Mouse (Mus musculus): ENCODE data around the gene Olfr366. TPM values are rescaled to one million over a fixed set of nuclear protein-coding genes. Genes with fewer than 3 reads are reported as not detected.
"Not testable (repeated sequence)": the region's sequence is repeated elsewhere in the genome, so short reads cannot be mapped to it uniquely, and the experiment has no call there.

The Olfr366 gene
- polyA plus RNA-seq (2016; fragmentation: Nextera tagmentation; extraction: Ambion mirVana) = not detected in 2 replicates

GRCm38 (mm10) chr2:37211274-37211673 is at the start of gene Olfr366:
Gene Olfr366, plus strand, starts transcription at chr2:37211574.
- Histone ChIP-seq H3K9ac (no peak within 1 kb of the TSS), H3K27ac (ENCODE audit: poor library complexity, severe bottlenecking) (no peak within 1 kb of the TSS), H3K36me3 (no peaks in the 10 kb centered on the region), H3K27me3 (replicated peaks) (no peaks in the 10 kb centered on the region), H3K4me1 (replicated peaks) (no peaks in the 10 kb centered on the region), H3K9me3 (replicated peaks) (peaks cover 25% of the 10 kb centered on the region), H3K4me2 (no peak within 1 kb of the TSS), H3K4me3 (no peak within 1 kb of the TSS)
- no peak for ATAC-seq (ENCODE audit: insufficient number of reproducible peaks, low FRiP score)

GRCm38 (mm10) chr2:37187898-37188297 is 23.5 kb upstream of the Olfr366 start, which contains the start of gene Olfr365:
Gene Olfr365, plus strand, starts transcription at chr2:37188198.
- no peak within 1 kb of the TSS for H3K4me2 ChIP-seq
- no peak for ATAC-seq (ENCODE audit: insufficient number of reproducible peaks, low FRiP score)

GRCm38 (mm10) chr2:37261781-37262180 is 50.4 kb downstream of the Olfr366 start:
- H3K4me2 ChIP-seq; H3K27ac ChIP-seq (ENCODE audit: poor library complexity, severe bottlenecking); H3K9me3 ChIP-seq (replicated peaks); H3K4me1 ChIP-seq (replicated peaks); H3K36me3 ChIP-seq; H3K27me3 ChIP-seq (replicated peaks); H3K4me3 ChIP-seq; ATAC-seq (ENCODE audit: insufficient number of reproducible peaks, low FRiP score); H3K9ac ChIP-seq: not testable (repeated sequence)
- WGBS = 70% methylated on average over 7 of the region's 7 CpGs

More at GRCm38 (mm10) chr2:37187898-37188297, 23.5 kb upstream of the Olfr366 start, which contains the start of gene Olfr365:
- no peak within 1 kb of the TSS for H3K9ac ChIP-seq
- H3K27ac ChIP-seq (ENCODE audit: poor library complexity, severe bottlenecking) = no peak within 1 kb of the TSS
- H3K9me3 ChIP-seq (replicated peaks) = peaks cover 8% of the 10 kb centered on the region
- no peak within 1 kb of the TSS for H3K4me3 ChIP-seq
- H3K36me3 ChIP-seq = no peaks in the 10 kb centered on the region
- no peaks in the 10 kb centered on the region for H3K27me3 ChIP-seq (replicated peaks)
- no peaks in the 10 kb centered on the region for H3K4me1 ChIP-seq (replicated peaks)
- 67% methylated on average over 3 of the region's 3 CpGs for WGBS

Other genes starting within 250 kb of the Olfr366 start
- not detected in 2 replicates for gene Olfr357, start 217.7 kb upstream of the Olfr366 start, polyA plus RNA-seq (2016; fragmentation: Nextera tagmentation; extraction: Ambion mirVana)
- not detected in 2 replicates for gene Olfr358, start 202.2 kb upstream of the Olfr366 start, polyA plus RNA-seq (2016; fragmentation: Nextera tagmentation; extraction: Ambion mirVana)
- not detected in 2 replicates for gene Olfr360, start 145.8 kb upstream of the Olfr366 start, polyA plus RNA-seq (2016; fragmentation: Nextera tagmentation; extraction: Ambion mirVana)
- gene Olfr361, start 122.3 kb upstream of the Olfr366 start, polyA plus RNA-seq (2016; fragmentation: Nextera tagmentation; extraction: Ambion mirVana) = not detected in 2 replicates
- gene Olfr362, start 93.7 kb upstream of the Olfr366 start, polyA plus RNA-seq (2016; fragmentation: Nextera tagmentation; extraction: Ambion mirVana) = not detected in 2 replicates
- gene Olfr364-ps1, start 72.3 kb upstream of the Olfr366 start, polyA plus RNA-seq (2016; fragmentation: Nextera tagmentation; extraction: Ambion mirVana) = not detected in 2 replicates
- not detected in 2 replicates for gene Olfr365, start 23.4 kb upstream of the Olfr366 start, polyA plus RNA-seq (2016; fragmentation: Nextera tagmentation; extraction: Ambion mirVana)
- gene Olfr368, start 114.9 kb downstream of the Olfr366 start, polyA plus RNA-seq (2016; fragmentation: Nextera tagmentation; extraction: Ambion mirVana) = not detected in 2 replicates
- 38.4 and 40.6 TPM in 2 replicates for gene Pdcl, start 147.8 kb downstream of the Olfr366 start, polyA plus RNA-seq (2016; fragmentation: Nextera tagmentation; extraction: Ambion mirVana)
- 14.6 and 17.5 TPM in 2 replicates for gene Rc3h2, start 211.3 kb downstream of the Olfr366 start, polyA plus RNA-seq (2016; fragmentation: Nextera tagmentation; extraction: Ambion mirVana)
- gene Zbtb26, start 231.6 kb downstream of the Olfr366 start, polyA plus RNA-seq (2016; fragmentation: Nextera tagmentation; extraction: Ambion mirVana) = 7.2 and 7.4 TPM in 2 replicates
- 4.7 and 5.4 TPM in 2 replicates for gene Zbtb6, start 231.6 kb downstream of the Olfr366 start, polyA plus RNA-seq (2016; fragmentation: Nextera tagmentation; extraction: Ambion mirVana)
- 37.2 and 39.2 TPM in 2 replicates for gene Rabgap1, start 231.7 kb downstream of the Olfr366 start, polyA plus RNA-seq (2016; fragmentation: Nextera tagmentation; extraction: Ambion mirVana)

Data from heart, embryonic 12.5 days (tissue).